Mouse (Mus musculus) liver, embryonic 14.5 days (tissue): ENCODE measurements at regions not wholly inside any gene's neighbourhood (a gene's known extent, or its start where the extent isn't known, plus 50 kb on each side); places are given as distances from the start of the nearest gene placed in this dataset.

Source experiments
- ATAC-seq: fragments of 200-750 bp; cut with Nextera tagmentation; 2 replicates; pipeline ENCODE4 v1.8.0; 2017; ENCODE audit warnings: moderate number of reproducible peaks, mild to moderate bottlenecking, moderate library complexity; ENCODE audit not compliant: insufficient read depth
- DNase-seq, 3 experiments: peaks; one replicate each; pipeline ENCODE4 v3.0.0-alpha.2; 2012 to 2013; ENCODE audit warnings: low read depth in 3 of 3, low spot score in 3 of 3
- H3K27ac ChIP-seq: fragments of 300-500 bp; sonication (generic); 2 replicates; pipeline ENCODE4 v1.5.1; 2014; ENCODE audit warnings: moderate library complexity, mild to moderate bottlenecking, control low read depth, inconsistent platforms
- H3K27me3 ChIP-seq: fragments of 300-500 bp; sonication (generic); 2 replicates; pipeline ENCODE4 v1.6.1; 2014; ENCODE audit warnings: mild to moderate bottlenecking, low read length, moderate library complexity; ENCODE audit not compliant: control insufficient read depth, insufficient read depth
- H3K36me3 ChIP-seq: fragments of 300-500 bp; sonication (generic); replicated peaks from 2 replicates; pipeline ENCODE4 v1.6.1; 2014; ENCODE audit warnings: low read depth; ENCODE audit not compliant: control insufficient read depth, insufficient read depth
- H3K4me1 ChIP-seq, 2 experiments: fragments of 200-500 bp in 1 of 2; fragments of 300-500 bp in 1 of 2; sonication (generic) in 1 of 2; replicated peaks; 2 replicates each; pipeline ENCODE4 v1.6.1; 2012 to 2014; ENCODE audit warnings: antibody characterized with exemption in 1 of 2, inconsistent platforms in 1 of 2, low read length in 1 of 2; ENCODE audit not compliant: control insufficient read depth in 2 of 2, insufficient read depth in 2 of 2
- H3K4me2 ChIP-seq: fragments of 300-500 bp; sonication (generic); 2 replicates; pipeline ENCODE4 v1.6.1; 2014; ENCODE audit warnings: low read depth, mild to moderate bottlenecking, control low read depth, moderate library complexity
- H3K4me3 ChIP-seq, 2 experiments: fragments of 200-500 bp in 1 of 2; fragments of 300-500 bp in 1 of 2; sonication (generic) in 1 of 2; 2 replicates each; pipeline ENCODE4 v1.5.1; 2012 to 2014; ENCODE audit warnings: low read depth in 2 of 2, low read length in 2 of 2, mild to moderate bottlenecking in 2 of 2, control low read depth in 1 of 2, inconsistent platforms in 1 of 2, moderate library complexity in 1 of 2; ENCODE audit not compliant: insufficient read depth in 1 of 2
- H3K9ac ChIP-seq: fragments of 300-500 bp; sonication (generic); replicated peaks from 2 replicates; pipeline ENCODE4 v1.6.1; 2014; ENCODE audit warnings: mild to moderate bottlenecking, control low read depth, moderate library complexity
- H3K9me3 ChIP-seq: fragments of 300-500 bp; sonication (generic); 2 replicates; pipeline ENCODE4 v1.6.1; 2016; ENCODE audit warnings: low read length, mixed read lengths; ENCODE audit not compliant: control insufficient read depth
- CTCF ChIP-seq: IDR thresholded peaks from 2 replicates; pipeline ENCODE4 v1.5.1; 2016; ENCODE audit warnings: antibody characterized with exemption, low read depth, control low read depth
- EP300 ChIP-seq: IDR thresholded peaks from 2 replicates; pipeline ENCODE4 v1.6.1; 2016; ENCODE audit warnings: antibody characterized with exemption, low read depth
- WGBS: fragments of 180-500 bp; shearing (Covaris S2); extraction: QIAGEN DNeasy Blood & Tissue Kit; methylation state at CpG from one replicate; pipeline ENCODE4 v1.1.7; 2014; ENCODE audit not compliant: insufficient replicate concordance; 5-methylcytosine and 5-hydroxymethylcytosine counted together

- 52% methylated on average over 5 of the region's 5 CpGs for WGBS
- Histone ChIP-seq H3K9me3 (no peaks in the 10 kb centered on the region), H3K4me1 (no peaks in the 10 kb centered on the region), H3K4me3 (no peak overlapping the region), H3K36me3 (no peaks in the 10 kb centered on the region), H3K27me3 (no peaks in the 10 kb centered on the region), H3K4me2 (no peak overlapping the region), H3K9ac (no peak overlapping the region), H3K27ac (no peak overlapping the region)
- no peak for TF ChIP-seq EP300
- no peak for TF ChIP-seq CTCF
- ATAC-seq (no peak), DNase-seq (no peak)
Measured at GRCm38 (mm10) chr12:107656846-107657245, 168.4 kb downstream of the 3110018I06Rik start.

- Histone ChIP-seq H3K4me1 (no peaks in the 10 kb centered on the region), H3K9me3 (no peaks in the 10 kb centered on the region), H3K36me3 (no peaks in the 10 kb centered on the region), H3K4me2 (no peak overlapping the region), H3K27ac (no peak overlapping the region), H3K27me3 (no peaks in the 10 kb centered on the region), H3K4me3 (no peak overlapping the region), H3K9ac (no peak overlapping the region)
- ATAC-seq (no peak), DNase-seq (no peak)
- no peak for TF ChIP-seq EP300
- no peak for TF ChIP-seq CTCF
- WGBS: 70% methylated on average over 12 of the region's 12 CpGs
Measured at GRCm38 (mm10) chr12:107658241-107658640, 169.8 kb downstream of the 3110018I06Rik start.

- DNase-seq (no peak), ATAC-seq (no peak)
- 66% methylated on average over 9 of the region's 9 CpGs for WGBS
- Histone ChIP-seq H3K9ac (no peak overlapping the region), H3K27me3 (no peaks in the 10 kb centered on the region), H3K36me3 (no peaks in the 10 kb centered on the region), H3K27ac (no peak overlapping the region), H3K9me3 (no peaks in the 10 kb centered on the region), H3K4me3 (no peak overlapping the region), H3K4me2 (no peak overlapping the region), H3K4me1 (no peaks in the 10 kb centered on the region)
- TF ChIP-seq EP300: no peak
- no peak for TF ChIP-seq CTCF
Measured at GRCm38 (mm10) chr12:107658821-107659220, 170.4 kb downstream of the 3110018I06Rik start.

- DNase-seq: no peak
- no peaks in the 10 kb centered on the region for H3K9me3 ChIP-seq
- no peak for TF ChIP-seq EP300
- TF ChIP-seq CTCF: no peak
- H3K27ac ChIP-seq: no peak overlapping the region
- no peaks in the 10 kb centered on the region for H3K27me3 ChIP-seq
- H3K4me3 ChIP-seq: no peak overlapping the region
- H3K9ac ChIP-seq: no peak overlapping the region
- H3K4me1 ChIP-seq: no peaks in the 10 kb centered on the region
- 9% methylated on average over 1 of the region's 1 CpGs for WGBS
- no peak overlapping the region for H3K4me2 ChIP-seq
- H3K36me3 ChIP-seq: no peaks in the 10 kb centered on the region
- ATAC-seq: no peak
Measured at GRCm38 (mm10) chr12:107662624-107663023, 174.2 kb downstream of the 3110018I06Rik start.

GRCm38 (mm10) chr12:107667836-107668235, 179.4 kb downstream of the 3110018I06Rik start:
- WGBS: 53% methylated on average over 3 of the region's 3 CpGs
- H3K4me1 ChIP-seq: no peaks in the 10 kb centered on the region
- no peak for TF ChIP-seq CTCF
- TF ChIP-seq EP300: no peak
- no peak overlapping the region for H3K4me2 ChIP-seq
- H3K27ac ChIP-seq: no peak overlapping the region
- no peaks in the 10 kb centered on the region for H3K27me3 ChIP-seq
- DNase-seq (no peak), ATAC-seq (no peak)
- H3K9ac ChIP-seq: no peak overlapping the region
- H3K9me3 ChIP-seq: no peaks in the 10 kb centered on the region
- H3K36me3 ChIP-seq: no peaks in the 10 kb centered on the region
- H3K4me3 ChIP-seq: no peak overlapping the region
